Mouse (Mus musculus): ENCODE measurements around the gene Srpk3. TPM values are rescaled to one million over a fixed set of nuclear protein-coding genes. Genes with fewer than 3 reads are reported as not detected.
A peak's percentile ranks its signal among the peaks of the same experiment; 100 is the strongest.
"Not testable (repeated sequence)": the region's sequence is repeated elsewhere in the genome, so short reads cannot be mapped to it uniquely, and the experiment has no call there.

Gene Srpk3
- polyA plus RNA-seq (2012; rRNA removed), result 7.1 and 13.1 TPM in 2 replicates

DNA sequence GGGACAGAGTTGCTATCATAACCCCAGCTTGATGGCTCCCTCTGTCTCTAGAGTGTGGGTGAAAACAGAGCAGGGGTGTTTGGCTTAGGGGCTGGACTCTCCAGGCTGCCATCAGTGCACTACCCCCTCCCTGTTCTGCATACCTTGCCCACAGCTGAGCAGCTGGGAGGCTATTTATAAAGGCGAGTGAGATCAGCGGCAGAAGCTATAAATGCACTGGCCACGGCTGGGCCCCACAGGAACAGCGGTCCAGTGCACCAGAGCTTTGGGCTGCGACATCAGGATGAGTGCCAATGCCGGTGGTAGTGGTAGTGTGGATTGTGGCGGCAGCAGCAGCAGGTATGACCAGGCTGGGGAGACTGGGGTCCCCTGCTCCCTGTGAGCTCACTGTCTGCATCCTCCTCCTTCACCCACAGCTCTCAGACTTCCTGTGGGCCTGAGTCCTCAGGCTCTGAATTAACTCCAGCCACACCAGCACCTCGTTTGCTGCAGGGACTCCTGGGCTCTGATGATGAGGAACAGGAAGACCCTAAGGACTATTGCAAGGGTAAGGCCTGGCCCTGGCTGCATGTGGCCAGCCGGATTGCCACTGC lies at the start of gene Srpk3:
Gene Srpk3, plus strand, starts transcription at position 238 of the 593 bp plus-strand sequence.
- WGBS, result 38% methylated on average over 9 of the region's 9 CpGs
- no peak for DNase-seq
- no peak within 1 kb of the TSS for H3K4me3 ChIP-seq (replicated peaks; ENCODE audit: extremely low read depth, low read depth, low read length)
- no peaks in the 10 kb centered on the region for H3K4me1 ChIP-seq (ENCODE audit: control insufficient read depth, insufficient read depth, low read length)
- TF ChIP-seq CTCF (IDR thresholded peaks at IDR 0.05; ENCODE audit: insufficient read depth, low read length), result no peak
- TF ChIP-seq POLR2A (IDR thresholded peaks at IDR 0.05; ENCODE audit: borderline replicate concordance, extremely low read depth, low read depth, low read length), result no peak

DNA sequence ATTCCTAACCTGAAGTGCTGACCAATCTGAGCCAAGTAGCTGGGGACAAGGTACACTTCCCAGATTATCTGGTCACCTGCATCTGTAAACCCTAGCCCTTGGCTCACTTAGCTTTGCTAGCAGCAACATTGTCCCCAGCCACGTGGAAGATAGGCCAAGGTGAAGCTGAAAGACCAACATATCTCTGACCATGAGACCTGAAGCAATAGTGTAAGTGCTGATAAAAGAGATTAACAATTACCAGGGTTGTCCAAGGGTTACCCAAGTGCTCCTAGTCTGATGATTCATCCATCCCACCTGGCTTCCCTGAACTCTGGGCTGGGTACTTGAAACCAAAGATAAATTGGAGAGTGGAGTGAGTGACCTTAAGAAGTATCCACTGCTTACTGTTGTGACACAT lies 43.3 kb upstream of the Srpk3 start:
- WGBS, result 47% methylated on average over 1 of the region's 1 CpGs
- no peak for TF ChIP-seq POLR2A (IDR thresholded peaks at IDR 0.05; ENCODE audit: borderline replicate concordance, extremely low read depth, low read depth, low read length)
- TF ChIP-seq CTCF (IDR thresholded peaks at IDR 0.05; ENCODE audit: insufficient read depth, low read length), result no peak
- Histone ChIP-seq H3K4me1 (ENCODE audit: control insufficient read depth, insufficient read depth, low read length) (no peaks in the 10 kb centered on the region), H3K4me3 (replicated peaks; ENCODE audit: extremely low read depth, low read depth, low read length) (no peak overlapping the region)
- no peak for DNase-seq

DNA sequence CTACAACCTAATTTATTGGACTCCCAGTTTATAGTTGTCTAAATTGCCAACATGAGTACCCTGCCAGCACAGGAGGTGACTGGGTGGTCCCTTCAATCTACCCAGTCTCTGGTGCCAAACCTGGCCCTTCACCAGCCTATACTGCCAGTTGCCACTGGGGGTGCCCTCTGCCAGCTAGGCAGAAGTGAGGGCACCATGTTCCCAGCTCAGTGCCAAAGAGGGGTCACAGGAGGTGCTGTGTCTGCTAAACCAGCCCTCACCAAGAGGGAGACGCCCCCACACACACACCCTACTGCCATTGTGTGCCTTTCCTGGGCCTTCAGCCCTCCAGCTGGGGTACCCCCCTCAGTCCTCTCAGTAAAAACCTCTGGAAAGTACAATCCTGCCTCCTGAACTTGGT lies 36.0 kb upstream of the Srpk3 start:
- H3K4me1 ChIP-seq (ENCODE audit: control insufficient read depth, insufficient read depth, low read length), result no peaks in the 10 kb centered on the region
- no peak for DNase-seq
- TF ChIP-seq CTCF (IDR thresholded peaks at IDR 0.05; ENCODE audit: insufficient read depth, low read length) (peak; percentile 35; the same call in 1 of the 2 replicates), POLR2A (IDR thresholded peaks at IDR 0.05; ENCODE audit: borderline replicate concordance, extremely low read depth, low read depth, low read length) (no peak)
- WGBS, result 70% methylated on average over 1 of the region's 1 CpGs
- H3K4me3 ChIP-seq (replicated peaks; ENCODE audit: extremely low read depth, low read depth, low read length), result no peak overlapping the region

DNA sequence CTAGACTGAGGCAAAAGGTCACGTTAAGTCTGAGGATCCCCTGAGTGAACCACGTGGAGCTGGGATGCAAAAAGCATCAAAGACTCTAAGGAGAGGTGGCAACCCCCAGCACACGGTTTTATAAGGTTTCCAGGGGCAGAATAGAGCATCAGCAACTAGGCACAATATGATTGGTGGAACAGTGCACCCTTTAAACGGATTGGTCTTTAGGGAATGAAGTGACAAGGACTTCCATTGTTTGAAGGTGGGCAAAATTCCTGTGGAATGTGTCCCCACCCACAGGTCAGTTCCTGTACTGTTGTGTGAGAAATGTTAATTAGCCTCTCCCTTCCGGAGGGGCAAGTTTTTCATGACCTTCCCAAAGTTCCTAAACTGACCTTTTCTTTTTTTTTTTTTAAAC lies 35.1 kb upstream of the Srpk3 start:
- no peak for DNase-seq
- H3K4me1 ChIP-seq (ENCODE audit: control insufficient read depth, insufficient read depth, low read length), result no peaks in the 10 kb centered on the region
- 54% methylated on average over 5 of the region's 5 CpGs for WGBS
- TF ChIP-seq POLR2A (IDR thresholded peaks at IDR 0.05; ENCODE audit: borderline replicate concordance, extremely low read depth, low read depth, low read length), result no peak
- no peak for TF ChIP-seq CTCF (IDR thresholded peaks at IDR 0.05; ENCODE audit: insufficient read depth, low read length)
- no peak overlapping the region for H3K4me3 ChIP-seq (replicated peaks; ENCODE audit: extremely low read depth, low read depth, low read length)

DNA sequence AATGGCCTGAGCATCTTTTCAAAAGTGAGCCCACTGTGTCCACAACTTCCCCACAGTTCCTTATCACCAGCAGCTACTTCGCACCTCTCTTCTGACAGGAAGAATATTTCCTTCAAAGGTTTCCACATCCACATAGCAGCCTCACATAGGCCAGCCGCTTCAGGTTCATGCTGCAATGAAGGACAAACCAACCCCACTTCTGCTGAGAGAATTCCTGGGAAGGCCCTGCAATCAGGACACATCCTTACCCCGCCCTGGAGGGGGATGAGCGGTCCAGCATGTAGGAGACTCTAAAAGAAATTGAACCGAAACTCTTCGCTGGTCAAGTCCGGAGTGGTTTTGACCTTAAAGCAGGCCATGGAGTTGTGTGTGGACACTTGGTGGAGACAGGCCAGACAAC lies 34.4 kb upstream of the Srpk3 start:
- not testable (repeated sequence) for H3K4me1 ChIP-seq (ENCODE audit: control insufficient read depth, insufficient read depth, low read length); DNase-seq; H3K4me3 ChIP-seq (replicated peaks; ENCODE audit: extremely low read depth, low read depth, low read length)
- WGBS, result 89% methylated on average over 7 of the region's 7 CpGs

DNA sequence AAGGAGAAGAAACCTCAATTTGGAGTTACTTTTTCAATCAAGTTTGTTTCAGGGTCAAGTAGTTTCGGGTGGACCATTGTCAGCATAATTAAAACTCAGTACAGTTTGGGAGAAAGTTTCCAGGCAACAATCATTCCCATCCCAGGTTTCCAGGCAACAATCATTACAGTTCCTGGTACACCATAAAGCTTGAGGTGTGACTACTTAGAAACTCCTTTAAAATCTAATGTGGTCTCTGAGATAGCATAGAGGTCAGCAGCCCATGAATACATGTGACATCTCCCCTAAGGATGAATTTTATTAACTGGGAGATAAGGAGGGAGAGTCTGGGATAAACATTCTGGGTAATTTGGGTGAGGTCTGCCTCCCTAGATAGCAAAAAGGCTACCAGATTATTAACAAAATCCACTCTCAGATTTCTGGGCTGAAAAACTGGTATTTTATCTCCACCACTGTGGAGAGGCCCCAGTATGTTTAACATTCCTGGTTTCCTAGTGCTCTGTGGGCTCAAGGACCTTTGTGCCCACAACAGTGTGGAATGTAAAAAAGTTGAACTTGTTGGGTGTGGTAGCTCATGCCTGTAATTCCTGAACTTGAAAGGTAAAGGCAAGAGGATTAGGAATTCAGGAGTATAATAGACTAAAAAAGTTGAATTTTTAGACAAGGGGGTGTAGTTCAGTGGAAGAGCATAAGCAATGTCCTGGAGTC lies 29.3 kb upstream of the Srpk3 start:
- H3K4me1 ChIP-seq (ENCODE audit: control insufficient read depth, insufficient read depth, low read length), result no peaks in the 10 kb centered on the region
- 50% methylated on average over 1 of the region's 1 CpGs for WGBS
- H3K4me3 ChIP-seq (replicated peaks; ENCODE audit: extremely low read depth, low read depth, low read length), result no peak overlapping the region
- TF ChIP-seq POLR2A (IDR thresholded peaks at IDR 0.05; ENCODE audit: borderline replicate concordance, extremely low read depth, low read depth, low read length) (no peak), CTCF (IDR thresholded peaks at IDR 0.05; ENCODE audit: insufficient read depth, low read length) (no peak)
- DNase-seq, result no peak

DNA sequence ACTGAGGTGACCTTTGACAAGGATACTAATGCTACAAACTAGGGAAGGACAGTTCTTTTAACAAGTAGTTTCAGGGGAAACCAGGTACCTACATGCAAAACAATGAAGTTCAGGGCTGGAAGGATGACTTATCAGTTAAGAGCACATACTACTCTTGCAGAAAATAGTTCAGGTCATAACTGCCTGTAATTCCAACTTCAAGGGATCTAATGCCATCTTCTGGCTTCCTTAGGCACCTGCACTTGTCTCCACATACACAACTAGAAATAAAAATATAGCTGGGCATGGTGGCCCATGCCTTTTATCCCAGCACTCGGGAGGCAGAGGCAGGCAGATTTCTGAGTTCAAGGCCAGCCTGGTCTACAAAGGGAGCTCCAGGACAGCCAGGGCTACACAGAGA lies 25.2 kb upstream of the Srpk3 start:
- no peak overlapping the region for H3K4me3 ChIP-seq (replicated peaks; ENCODE audit: extremely low read depth, low read depth, low read length)
- 97% methylated on average over 1 of the region's 1 CpGs for WGBS
- DNase-seq, result no peak
- no peak for TF ChIP-seq POLR2A (IDR thresholded peaks at IDR 0.05; ENCODE audit: borderline replicate concordance, extremely low read depth, low read depth, low read length)
- TF ChIP-seq CTCF (IDR thresholded peaks at IDR 0.05; ENCODE audit: insufficient read depth, low read length), result no peak
- no peaks in the 10 kb centered on the region for H3K4me1 ChIP-seq (ENCODE audit: control insufficient read depth, insufficient read depth, low read length)

DNA sequence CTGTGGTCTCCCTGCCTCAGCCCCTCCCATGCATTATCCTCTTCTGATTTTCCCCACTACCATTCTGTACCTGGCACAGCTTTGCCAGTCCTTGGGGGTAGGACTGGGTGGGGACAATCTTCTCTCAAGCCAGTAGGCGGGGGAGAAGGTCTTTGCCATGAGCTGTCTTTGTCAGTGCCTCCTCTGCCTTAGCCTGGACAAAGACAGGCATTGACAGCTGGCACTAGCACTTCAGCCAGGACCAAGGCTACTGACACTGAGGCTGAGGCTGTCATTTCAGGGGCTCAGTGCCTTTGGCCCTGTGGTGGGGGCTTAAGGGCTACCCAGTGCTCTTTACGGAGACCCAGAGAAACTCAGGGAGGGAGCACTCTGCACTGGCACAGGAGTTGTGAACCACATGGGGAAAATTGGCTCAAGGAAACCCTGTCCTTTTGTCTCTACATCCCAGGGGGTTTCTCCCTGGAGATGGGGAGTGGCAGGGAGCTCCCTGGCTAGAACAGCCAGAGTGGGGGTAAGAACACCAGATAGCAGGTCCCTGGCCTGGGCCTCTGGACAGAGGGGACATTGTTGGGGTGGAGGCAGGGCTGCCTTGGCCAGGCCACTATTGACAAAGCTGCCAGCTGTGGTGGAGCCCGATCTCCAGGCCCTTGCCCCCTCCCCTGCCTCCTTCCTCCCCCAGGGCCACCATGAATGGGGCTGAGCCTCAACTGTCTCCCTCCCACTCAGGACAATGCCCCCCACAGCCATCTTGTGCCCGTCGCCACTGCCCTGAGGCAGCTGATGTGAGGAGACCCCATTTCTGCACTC lies 17.7 kb upstream of the Srpk3 start, which contains the start of gene Plxnb3:
Gene Plxnb3, plus strand, starts transcription at position 757 of the 807 bp plus-strand sequence.
- Histone ChIP-seq H3K4me3 (replicated peaks; ENCODE audit: extremely low read depth, low read depth, low read length) (no peak within 1 kb of the TSS), H3K4me1 (ENCODE audit: control insufficient read depth, insufficient read depth, low read length) (no peaks in the 10 kb centered on the region)
- TF ChIP-seq CTCF (IDR thresholded peaks at IDR 0.05; ENCODE audit: insufficient read depth, low read length) (no peak), POLR2A (IDR thresholded peaks at IDR 0.05; ENCODE audit: borderline replicate concordance, extremely low read depth, low read depth, low read length) (no peak)
- 83% methylated on average over 5 of the region's 5 CpGs for WGBS
- DNase-seq, result no peak

DNA sequence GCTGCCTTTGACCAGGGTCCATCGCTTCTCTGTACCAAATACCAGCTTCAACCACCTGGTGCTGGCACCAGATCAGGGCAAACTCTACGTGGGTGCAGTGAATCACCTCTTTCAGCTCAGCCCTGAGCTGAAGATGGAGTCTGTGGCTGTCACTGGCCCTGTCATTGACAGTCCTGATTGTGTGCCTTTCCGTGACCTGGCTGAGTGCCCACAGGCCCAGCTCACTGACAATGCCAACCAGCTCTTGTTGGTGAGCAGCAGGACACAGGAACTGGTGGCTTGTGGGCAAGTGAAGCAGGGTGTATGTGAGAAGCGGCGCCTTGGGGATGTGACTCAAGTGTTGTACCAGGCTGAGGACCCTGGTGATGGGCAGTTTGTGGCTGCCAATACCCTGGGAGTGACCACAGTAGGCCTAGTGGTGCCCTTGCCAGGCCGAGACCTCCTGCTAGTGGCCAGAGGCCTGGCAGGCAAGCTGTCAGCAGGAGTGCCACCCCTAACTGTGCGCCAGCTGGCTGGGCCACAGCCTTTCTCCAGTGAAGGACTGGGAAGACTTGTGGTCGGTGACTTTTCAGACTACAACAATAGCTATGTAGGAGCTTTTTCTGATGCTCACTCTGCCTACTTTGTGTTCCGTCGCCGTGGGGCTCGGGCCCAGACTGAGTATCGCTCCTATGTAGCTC lies 15.5 kb upstream of the Srpk3 start:
- Histone ChIP-seq H3K4me1 (ENCODE audit: control insufficient read depth, insufficient read depth, low read length) (no peaks in the 10 kb centered on the region), H3K4me3 (replicated peaks; ENCODE audit: extremely low read depth, low read depth, low read length) (no peak overlapping the region)
- no peak for TF ChIP-seq POLR2A (IDR thresholded peaks at IDR 0.05; ENCODE audit: borderline replicate concordance, extremely low read depth, low read depth, low read length)
- TF ChIP-seq CTCF (IDR thresholded peaks at IDR 0.05; ENCODE audit: insufficient read depth, low read length), result no peak
- 81% methylated on average over 13 of the region's 13 CpGs for WGBS
- no peak for DNase-seq
